Mouse (Mus musculus) layer of hippocampus, postnatal 25 days (tissue): ENCODE results near the gene Clmp. TPM values are rescaled to one million over a fixed set of nuclear protein-coding genes. Genes with fewer than 3 reads are reported as not detected.

ENCODE experiments used
- DNase-seq, 2 experiments: peaks; one replicate each; pipeline ENCODE4 v3.0.0; 2022; ENCODE audit warnings: mixed read lengths in 2 of 2, low spot score in 1 of 2; ENCODE audit errors: extremely low spot score in 1 of 2
- total RNA-seq, 2 experiments: library from RNA; stranded (reverse); gene quantifications; 2 replicates each; pipeline ENCODE4 v1.2.3; 2021

Gene Clmp
- 10 to 100 TPM; 27.2 to 30.0 TPM for total RNA-seq

DNA sequence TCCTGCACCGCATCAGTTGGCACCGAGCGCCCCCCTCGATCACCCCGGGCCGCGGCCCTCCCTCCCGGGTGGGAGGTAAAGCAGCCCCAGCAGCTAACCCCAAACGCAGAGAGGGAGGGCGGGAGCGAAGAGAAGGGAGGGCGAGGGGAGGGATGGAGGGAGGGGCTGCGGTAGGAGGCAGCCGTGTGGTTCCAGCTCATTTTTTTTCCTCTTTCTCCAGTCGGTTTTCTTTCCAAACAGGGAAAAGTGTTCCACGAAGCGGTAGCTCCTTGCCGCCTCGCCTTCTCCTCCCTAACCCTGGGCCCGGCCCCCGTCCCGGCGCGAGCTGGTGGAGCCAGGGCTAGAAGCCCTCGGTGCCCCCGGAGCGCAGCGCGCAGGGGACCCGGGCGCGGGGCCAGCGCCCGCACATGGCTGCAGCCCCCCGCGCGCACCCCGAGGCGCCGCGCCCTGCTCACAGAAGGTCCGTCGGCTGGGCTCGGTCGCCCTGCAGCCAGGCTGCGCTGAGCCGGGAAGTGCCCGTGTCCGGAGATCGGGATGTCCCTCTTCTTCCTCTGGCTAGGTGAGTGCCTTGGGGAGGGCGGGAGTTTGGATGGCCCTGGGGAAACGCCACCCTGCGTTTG lies at the start of gene Clmp:
TSS of gene Clmp (plus strand) at position 162 of the 620 bp plus-strand sequence.
- no peak for DNase-seq

DNA sequence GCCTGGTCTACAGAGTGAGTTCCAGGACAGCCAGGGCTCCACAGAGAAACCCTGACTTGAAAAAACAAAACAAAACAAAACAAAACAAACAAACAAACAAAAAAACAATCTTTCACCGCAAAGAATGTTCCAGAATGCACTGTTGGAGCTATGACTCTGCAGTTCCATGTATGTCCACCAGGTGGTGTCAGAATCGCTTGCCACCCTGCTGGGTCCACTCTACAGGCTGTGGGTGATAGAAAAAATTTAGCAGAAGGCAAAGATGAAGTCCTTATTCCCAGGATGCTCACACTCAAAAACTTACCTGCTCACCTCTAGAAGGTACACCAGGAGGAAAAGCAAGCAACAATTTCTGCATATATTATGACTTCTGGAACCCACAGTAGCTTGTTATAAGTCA lies 49.7 kb upstream of the Clmp start:
- DNase-seq, result peak in 1 of 2 experiments; percentile 79

DNA sequence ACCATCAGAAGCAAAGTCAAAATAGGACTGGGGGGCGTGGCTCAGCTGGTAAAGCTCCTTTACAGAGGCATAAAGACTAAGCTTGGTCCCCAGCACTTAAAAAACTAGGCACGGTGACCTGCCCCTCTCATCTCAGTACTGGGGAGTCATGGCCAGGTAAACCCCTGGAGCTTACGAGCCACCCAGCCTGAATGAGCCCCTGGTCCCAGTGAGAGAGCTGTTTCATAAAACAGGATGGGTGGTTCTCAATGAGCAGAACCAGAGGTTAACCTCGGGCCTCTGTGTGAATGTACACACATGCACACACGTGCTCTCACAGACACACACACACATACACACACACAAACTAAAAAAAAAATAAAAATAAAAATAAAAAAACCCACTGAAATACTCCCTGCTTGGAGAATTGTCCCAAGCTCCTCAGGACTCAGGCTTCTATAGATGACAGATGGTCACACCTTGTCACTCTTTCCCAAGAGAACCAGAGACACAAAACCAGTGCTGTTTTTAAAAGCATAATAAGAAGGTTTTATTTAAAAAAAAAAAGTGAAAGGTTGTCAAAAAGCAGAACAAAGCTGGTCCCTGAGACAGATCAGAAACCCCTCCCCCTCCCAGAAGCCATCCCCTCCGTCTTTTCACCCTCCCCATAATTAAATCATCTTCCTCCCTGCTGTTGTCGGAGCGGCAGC lies 47.9 kb upstream of the Clmp start:
- no peak for DNase-seq

DNA sequence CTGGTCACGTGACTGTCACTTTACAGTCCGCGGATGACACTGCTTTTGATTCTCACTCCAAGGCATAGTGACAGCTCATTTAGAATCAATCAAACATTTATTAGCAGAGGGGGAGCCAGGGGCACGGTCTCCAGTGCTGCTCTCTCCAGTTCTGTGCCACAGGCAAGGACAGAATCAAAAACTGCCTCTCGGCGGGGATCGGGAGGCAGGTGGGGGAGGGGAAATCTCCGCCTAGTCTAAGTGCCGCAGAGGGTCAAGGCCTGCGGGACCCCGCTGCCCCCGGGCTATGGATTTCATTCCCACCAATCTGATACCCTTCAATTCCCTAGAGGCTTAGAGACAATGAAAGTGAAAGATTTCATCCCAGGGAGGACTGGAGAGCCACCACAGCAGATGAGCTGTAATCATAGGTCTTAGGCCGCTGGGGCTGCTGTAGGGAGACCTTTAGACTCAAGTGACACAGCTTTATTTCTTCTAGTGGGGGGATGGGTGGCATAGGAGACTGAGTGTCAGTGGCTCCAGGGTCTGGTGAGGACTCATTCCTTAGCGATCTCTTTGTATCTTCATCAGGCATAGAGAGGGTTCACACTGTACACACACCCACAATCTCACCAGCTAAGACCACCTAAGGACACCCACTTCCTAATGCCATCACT lies 47.2 kb upstream of the Clmp start:
- peak in 1 of 2 experiments; percentile 41 for DNase-seq

DNA sequence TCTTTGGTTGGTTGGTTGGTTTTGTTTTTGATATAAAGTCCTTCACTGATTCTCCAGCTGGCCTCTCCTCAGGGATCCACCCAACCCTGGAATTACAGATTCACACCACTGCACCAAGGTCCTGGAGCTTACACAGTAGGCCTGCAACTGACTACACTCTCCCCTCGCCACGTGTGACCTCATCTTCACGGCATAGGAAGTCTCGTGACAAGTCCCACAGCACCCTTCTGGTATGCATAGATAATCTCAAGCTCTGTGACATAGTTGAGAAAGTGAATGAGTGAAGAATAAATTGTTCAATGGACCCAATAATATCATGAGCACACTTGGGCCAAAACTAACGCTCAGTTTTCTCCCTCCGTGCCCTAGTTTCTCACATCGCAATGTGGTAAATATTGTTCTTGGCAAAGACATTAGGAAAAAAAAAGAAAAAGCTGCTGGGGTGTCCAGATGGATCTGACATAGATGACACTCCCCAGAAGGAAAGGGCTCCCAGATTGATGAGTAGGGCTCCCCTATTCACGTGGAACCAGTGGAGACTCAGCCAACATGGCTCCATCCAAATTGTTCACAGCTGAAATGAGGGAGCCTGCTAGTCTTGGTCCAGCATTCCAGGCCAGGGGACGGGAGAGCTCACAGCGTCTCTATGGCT lies 46.1 kb upstream of the Clmp start:
- no peak for DNase-seq

DNA sequence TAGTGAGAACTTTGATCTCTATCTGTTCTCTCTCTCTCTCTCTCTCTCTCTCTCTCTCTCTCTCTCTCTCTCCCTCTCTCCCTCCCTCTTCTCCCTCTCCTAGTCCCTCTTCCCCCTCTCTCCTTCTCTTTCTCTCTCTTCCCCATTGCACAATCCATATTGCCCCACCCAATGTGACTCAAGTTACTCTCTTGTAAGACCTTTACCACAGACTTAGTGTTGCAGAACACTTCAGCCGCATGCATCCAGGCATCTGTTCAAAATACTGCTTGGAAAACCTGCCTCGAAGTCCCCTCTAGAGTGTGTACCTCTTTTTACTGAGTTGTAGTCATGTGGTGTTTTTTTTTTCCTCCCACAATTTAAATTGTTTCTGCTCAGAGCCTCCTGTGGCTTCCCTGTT lies 44.4 kb upstream of the Clmp start:
- DNase-seq, result no peak

DNA sequence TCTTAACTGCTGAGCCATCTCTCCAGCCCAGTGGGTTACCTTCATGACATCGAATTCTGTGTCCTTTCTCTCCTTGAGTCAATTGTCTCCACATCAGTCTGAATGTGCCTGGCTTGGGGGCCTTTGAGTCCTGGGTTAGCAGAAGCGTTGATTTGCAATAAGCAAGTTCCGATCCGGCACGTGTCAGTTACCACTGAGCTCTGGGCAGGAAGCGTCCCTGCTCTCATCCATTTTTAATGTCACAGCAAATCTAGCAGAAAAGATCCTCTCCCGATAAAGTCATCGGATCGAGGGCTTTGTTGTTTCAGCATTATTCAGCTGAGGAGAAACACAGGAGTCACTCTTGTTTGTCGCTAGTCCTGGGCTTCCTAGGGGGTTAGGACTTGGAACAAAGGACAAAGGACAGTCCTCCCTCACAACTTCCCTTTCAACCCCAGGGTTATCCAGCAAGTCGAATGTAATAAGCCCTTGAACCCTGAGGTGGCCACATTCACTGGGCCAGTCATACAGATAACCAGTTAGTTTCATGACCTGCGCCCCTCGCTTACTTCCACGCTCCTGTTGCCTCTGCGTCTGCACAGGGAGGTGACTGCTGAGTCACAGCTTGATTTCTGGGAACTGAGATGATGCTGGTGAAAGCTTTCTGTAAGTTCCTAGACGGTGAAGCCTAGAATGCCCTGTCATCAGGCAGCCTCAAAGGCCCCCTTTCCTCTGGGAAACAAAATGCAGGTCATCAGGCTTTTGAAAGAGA lies 43.1 kb upstream of the Clmp start:
- DNase-seq, result no peak

DNA sequence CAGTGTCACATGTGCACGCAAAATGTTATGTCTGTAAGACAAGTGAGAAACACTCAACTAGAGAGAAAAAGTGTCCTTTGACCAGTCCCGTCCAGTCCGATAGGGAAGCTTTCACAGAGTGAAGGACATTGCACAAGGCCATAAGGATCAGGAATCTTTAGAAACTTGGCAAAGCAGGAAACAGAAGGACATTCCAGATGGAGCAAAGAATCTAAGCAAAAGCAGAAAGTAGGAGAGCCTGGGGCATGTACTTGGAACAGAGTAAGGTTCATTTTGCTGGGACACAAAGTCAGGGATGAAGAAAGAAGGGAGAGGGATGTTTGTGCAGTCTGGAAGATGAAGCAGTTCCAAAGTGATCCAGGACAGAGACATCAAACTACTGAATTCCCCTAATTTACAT lies 36.3 kb upstream of the Clmp start:
- no peak for DNase-seq

DNA sequence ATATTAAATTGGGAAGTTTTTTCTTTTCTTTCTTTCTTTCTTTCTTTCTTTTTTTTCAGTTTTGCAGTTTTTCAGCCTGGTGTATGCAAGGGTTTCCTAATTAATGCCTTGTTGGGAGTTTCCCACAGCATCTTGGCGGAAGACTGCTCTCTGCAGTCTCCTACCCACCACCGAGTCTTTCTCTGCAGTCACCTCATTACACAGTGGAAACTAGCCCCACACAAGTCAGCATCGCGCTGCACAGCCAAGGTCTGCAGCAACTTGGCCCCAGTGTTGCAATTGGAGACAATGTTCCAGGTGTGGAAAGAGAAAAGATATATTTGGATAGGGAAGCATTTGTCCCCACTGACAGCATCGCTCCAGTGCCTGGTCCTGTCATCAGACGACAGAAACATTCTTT lies 35.8 kb upstream of the Clmp start:
- no peak for DNase-seq

DNA sequence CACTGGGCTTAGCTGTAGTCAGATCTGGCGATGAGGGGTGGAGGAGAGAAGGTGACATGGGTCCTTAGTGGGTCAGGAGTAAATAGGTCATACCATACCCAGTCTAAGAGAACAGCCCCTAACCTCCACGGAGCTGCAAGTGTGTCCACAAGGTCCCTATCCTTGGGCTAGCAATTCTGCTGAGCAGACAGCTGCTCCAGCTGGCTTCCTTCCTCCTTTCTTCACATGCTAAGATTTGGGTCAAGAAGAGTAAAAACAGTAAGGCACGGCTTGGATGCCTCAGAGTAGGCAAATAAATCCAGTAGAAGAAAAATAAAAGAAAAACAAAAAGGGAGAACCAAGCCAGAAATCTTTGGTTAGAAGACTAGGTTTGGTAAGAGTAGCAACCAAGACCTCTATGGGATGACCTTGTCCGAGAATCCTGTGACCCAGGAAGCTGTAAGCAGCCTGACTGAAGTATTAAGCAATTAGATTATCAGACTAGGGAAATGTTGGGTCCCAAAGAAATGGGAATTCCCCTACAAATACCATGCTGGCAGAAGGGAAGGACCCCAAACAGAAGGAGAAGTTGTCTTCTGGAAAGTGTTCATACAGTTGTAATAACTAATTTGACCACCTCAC lies 34.4 kb upstream of the Clmp start:
- DNase-seq, result no peak

DNA sequence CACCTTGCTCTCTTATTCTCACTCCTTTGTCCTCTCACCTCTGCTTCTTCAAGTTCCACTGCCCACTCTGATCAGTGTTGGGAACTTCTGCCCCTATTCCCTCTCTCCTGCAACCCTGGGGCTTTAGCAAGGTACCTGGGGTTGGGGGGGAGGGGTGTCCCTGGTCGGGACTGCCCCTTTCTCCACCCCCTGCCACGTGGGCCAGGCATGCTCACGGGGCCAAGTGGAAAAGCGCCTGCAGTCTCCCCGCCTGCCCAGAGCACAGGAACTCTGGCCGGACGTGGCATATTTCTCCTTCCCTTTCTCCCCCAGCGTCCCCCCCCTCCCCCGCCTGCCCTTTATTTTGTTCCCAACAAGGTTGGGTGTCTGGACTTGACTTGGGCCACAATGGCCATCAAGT lies 33.0 kb upstream of the Clmp start:
- DNase-seq, result no peak

DNA sequence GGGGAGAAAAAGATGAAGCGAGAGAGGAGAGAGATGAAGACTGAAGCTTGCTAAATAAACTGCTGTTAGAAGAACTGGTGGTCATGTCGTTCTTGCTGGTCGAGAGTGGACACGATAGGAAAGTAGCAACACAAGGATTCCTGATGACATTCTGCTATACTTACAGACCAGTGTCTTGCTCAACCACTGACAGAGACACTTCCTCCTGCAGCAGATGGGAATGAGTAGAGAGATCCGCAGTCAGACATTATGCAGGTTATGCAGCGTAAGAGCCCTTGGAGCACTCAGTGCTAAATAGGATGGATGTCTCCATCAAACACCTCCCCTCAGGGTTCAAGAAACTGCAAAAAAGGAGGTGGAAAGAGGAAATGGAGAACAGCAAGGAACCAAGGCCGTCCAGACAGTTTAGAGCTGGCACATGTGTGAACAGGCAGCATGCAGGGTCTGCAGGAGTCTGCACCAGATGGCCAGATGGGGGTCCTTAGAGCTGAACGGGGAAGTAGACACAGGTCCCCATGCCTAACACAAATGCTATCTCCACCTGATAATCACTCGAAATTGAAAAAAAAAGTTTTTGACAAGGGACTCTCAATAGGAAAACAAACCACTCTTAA lies 19.5 kb upstream of the Clmp start:
- no peak for DNase-seq

DNA sequence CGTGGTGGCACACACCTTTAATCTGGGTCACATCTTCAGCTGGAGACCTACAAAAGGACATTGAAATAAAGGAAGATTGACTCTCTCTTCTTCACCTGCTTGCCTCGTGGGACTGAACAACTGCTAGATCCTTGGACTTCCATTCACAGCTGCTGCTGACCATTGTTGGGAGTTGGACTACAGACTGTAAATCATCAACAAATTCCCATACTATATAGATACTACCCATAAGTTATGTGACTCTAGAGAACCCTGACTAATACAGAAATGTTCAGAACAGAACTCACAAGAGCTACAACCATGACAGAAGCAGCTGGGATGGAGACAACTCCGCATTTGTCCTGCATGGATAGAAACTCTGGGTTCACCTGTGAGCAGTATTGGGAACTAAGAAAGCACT lies 15.4 kb upstream of the Clmp start, which contains the start of gene Gm21915:
TSS of gene Gm21915 (plus strand) at position 301 of the 400 bp plus-strand sequence.
- DNase-seq, result no peak

DNA sequence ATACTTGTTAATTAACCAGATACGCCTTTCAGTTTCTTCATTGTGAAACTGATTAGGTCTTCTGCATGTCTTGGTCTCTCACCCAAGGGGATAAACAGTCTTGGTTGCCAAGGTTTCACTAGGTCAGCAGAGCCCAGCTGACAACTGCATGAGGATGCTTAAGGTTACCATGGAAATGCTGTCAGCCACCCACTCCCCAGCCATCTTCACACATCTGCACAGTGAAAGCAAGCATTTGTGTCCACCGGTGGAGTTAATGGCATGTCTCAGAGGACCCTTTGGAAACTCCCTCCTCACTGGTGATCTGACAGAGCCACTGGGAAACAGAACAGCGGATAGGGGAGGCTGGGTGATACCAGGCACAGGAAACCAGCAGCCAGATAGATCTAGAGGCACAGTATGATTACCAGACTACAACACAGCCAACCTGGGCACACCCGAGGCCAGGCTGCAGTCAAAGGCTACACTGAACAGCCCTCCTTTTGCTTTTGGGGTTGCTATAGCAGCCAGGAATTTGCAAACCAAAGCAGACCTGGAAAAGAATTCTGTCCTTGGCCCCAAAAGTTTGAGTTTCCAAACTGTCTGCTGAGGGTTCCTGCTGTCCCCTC lies 14.3 kb upstream of the Clmp start:
- no peak for DNase-seq

DNA sequence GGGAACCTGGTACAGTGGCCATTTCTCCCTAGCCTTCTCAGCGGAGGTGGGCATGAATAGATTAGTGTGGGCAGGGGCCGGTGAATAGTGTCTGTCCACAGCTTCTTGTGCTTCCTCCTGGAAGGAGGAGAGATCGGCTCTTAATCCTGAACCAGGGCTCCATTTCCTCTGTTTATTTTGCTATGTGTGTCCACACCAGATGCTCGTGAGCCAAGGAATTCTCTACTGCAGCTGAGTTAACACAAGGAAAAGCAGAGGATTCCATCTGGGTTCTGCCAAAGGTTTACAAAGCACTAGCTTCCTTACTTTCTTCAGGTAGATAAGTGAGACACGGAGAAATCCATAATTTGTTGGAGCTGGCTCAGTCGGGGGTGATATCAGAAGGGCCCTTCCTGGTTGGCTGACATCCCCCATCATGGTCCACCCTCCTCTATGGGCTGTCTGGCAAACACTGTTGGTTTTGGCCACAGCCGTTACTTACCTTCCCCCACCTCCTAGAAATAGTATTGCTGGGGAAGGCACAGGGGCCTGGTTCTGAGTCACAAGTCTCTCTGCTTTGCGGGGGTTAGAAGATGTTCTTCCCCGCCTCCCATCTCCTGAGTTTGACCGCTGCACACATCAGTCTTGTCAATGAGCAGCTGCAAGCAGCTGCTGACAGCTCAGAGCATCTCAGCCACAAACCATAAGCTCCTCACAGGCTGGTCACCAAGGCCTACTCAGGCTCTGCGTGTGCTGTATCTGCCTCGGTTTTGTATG lies 10.4 kb upstream of the Clmp start:
- no peak for DNase-seq

DNA sequence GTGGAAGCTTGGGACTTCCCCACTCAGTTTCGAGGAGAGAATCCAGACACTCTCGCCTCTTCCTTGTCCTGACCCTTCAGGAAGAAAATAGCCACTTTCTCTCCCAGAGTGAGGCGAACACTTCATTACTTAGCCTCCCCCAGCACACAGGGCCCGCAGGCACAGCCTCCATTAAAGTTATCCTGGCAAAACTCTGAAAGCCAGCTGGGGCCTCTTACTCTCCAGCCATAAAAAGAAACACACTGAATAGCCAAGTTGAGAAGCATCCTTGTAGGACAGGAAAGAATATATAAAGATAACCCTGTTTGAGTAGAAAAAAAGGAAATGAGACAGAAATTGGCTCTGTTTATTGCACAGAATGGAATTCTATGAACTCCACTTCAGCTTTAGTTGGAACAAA lies 7.1 kb upstream of the Clmp start:
- DNase-seq, result no peak

DNA sequence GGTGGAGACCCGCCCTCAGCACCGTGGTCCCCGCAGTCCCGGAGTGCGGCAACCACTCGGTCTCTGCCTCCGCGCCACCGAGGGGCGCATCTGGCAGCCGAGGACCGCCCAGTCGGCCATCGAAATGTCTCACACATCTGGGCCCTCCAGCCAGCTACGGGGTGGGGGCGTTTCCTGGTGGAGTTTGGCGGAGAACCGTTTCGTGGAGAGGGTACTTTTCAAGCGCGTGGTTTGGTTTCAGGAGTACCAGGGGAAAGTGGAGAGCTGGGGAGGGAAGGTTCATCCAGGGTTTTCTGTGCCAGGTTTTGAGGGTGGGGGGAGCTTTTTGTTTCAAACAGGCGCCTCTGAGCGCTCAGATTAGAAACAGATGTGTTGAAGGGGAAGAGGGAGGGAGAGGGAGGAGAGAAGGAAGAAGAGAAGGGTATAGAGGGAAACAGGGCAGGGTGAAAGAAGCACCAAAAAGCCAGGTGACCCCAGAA lies 698 bp downstream of the Clmp start:
- no peak for DNase-seq

DNA sequence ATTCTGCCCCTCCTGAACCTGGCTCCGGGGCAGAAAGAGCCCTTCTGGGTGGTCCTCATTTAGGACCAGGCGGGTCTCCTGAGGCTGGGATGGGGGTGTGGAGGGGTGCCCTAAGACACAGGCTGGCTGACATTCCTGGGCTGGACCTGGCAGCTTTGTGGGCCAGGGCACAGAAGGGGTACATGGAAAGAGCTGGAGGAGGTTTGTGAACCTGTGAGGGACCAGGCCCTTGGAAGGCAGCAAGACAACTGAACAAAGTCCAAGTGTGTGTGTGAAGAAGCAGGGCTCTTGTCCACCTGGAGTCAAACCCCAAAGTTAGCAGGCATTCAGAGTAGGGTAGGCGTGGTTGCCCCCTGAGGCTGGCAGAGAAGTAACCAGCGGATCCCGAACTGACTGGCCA lies 1.3 kb downstream of the Clmp start:
- DNase-seq, result no peak
